Mouse (Mus musculus) layer of hippocampus, adult 18-20 months (tissue): ENCODE results near the gene Pdxdc1. TPM values are rescaled to one million over a fixed set of nuclear protein-coding genes. Genes with fewer than 3 reads are reported as not detected.

ENCODE experiments used
- DNase-seq, 2 experiments: peaks; one replicate each; pipeline ENCODE4 v3.0.0; 2022; ENCODE audit warnings: low spot score in 2 of 2
- total RNA-seq, 2 experiments: library from RNA; stranded (reverse); gene quantifications; 2 replicates each; pipeline ENCODE4 v1.2.3; 2021

Gene Pdxdc1
- total RNA-seq, 2 experiments from 2014 or later: 66.5 to 75.8 TPM

DNA sequence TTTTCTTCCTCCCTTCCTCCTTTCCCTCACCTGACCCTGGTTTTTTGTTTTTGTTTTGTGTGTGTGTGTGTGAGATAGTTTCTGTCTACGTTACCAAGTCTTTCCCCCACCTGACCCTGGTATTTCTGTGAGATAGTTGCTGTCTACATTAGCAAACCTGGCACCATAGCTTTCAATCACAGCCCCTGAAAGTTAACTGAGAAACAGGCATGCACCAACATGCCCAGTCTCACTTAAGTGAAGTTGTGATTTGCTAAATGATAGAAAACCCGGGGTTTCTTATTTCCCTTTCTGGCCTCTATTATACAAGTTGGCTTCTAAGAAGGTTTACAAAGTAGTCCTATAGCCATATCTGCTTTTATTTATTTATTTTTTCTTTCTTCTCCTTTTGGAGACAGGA is 12.5 kb downstream of the Pdxdc1 start:
- DNase-seq: no peak

DNA sequence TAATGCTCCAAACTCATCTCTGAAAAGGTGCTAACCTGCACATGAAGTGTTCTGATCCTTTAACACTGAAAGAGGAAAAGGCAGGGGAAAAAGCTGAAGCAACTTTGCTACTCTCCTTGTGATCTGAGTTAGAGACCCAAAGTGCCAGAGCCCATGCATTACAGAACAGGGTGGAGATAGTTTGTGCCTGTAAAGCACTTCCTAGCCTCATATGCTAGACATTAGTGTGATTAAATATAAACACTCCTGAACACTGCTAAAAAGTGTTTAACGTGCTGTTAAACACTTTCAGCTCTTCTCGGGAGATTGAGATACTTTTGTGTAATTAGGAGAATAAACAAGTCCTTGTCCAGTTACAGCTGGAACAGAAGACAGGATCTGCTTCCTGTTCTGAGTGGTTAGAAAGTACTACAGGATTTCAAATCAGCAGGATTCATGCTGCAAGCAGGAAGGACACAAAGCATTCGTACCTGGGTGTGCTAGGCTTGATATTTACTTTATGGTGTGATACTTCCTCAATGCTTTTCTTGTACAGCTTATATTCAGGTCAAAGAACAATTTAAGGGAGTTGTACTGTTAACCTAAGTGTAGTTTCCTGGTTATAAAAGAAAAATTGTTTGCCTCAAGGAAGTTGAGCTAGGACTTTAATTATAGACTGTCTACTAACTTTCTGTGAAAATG is 19.7 kb downstream of the Pdxdc1 start:
- DNase-seq: no peak

DNA sequence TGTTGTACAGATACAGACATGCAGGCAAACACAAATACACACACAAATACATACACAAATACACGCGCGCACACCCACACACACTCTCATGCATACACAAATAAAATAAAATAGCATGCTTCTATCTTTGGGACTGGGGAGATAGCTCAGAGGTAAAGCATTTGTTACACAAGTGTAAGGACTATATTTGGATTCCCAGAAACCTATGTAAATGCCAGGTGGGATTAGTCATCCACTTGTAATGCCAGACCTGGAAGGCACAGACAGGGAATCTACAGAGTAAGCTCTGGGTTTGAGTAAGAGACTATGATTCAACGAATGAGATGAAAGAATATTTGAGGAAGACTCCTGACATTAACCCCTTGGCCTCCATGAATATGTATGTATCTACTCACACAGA is 27.4 kb downstream of the Pdxdc1 start:
- peak in 1 of 2 experiments; percentile 11 for DNase-seq

DNA sequence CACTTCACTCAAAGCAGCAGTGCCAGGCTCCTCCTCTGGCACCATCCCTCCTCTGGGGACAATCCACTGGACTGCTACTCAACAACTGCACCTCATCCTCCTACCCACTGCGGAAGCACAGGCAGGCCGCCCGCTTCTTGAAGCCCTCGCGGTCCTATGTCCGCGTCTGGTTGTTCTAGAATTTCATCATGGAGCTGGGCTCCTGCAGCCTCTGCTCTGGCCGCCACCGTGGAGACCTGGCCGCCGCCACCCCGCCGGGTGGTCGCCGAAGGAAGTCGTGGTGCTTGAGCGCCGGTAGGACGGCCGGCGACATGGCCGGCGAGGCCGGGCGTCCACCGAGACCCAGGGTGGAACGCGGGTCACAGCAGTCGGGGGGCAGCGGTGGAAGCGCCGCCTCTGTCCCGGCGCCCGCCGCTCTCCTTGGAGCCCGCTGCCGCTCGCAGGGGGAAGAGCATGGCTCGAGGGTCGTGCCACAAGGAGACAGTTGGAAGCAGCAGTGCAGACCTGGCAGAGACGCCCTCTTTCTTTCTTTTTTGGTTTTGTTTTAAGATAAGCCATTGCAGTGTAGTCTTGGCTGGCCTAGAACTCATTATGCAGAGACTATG is 34.9 kb downstream of the Pdxdc1 start:
- DNase-seq: no peak

DNA sequence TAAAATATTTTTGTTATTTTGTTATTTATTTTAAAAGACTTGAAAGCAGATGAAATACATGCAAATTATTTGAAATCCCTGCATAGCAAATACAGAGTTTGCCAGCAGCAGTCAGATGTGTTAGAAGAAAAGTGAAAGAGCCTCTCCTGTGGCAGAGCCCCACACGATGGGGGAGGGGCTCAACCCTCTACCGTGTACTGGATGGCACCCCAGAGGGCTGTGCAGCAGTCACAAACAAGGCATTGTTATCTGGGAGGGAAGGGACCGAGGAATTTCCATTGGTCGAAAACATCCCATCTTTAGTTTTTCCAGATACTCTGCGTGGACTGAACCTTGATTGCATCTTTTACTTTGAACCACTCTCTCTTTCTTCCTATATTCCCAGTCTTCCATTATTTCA is 35.5 kb downstream of the Pdxdc1 start:
- peak in 1 of 2 experiments; percentile 57 for DNase-seq

DNA sequence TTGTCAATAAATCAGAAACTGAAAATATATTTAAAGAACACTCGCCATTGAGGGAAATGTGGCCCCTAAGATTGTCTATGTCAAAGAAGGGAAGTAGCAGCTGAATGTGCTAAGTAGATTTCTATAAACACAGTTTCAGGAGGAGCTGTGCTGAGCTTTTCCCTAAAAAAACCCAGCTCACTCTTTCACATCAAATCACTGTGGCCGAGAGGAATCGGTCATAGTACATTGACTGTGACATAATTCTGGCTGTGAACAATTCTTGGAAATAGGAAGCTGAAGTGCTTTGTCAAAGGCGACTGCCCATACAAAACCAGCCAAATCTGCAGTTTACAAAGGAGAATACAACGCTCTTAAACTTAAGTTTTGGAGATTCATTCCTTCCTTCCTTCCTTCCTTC is 36.3 kb downstream of the Pdxdc1 start:
- no peak for DNase-seq

DNA sequence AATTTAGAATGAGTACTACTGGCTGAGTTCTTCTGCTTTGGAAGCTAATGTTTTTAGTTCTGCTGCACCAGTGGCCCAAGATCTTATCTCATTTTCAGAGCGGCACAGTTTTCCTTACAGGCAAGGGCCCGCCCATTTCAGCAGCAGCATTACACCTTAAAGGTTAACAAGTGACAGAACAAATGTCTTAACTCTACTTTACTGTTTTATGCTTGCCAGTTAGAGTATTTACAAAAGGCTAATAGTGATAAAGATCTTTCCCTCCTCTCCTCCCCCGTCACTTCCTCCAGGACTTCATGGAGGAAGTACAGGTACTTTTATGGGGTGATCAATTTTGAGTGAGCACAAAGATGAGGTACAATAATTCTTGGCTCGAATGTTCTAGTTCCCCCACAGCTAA is 36.9 kb downstream of the Pdxdc1 start:
- DNase-seq: no peak

DNA sequence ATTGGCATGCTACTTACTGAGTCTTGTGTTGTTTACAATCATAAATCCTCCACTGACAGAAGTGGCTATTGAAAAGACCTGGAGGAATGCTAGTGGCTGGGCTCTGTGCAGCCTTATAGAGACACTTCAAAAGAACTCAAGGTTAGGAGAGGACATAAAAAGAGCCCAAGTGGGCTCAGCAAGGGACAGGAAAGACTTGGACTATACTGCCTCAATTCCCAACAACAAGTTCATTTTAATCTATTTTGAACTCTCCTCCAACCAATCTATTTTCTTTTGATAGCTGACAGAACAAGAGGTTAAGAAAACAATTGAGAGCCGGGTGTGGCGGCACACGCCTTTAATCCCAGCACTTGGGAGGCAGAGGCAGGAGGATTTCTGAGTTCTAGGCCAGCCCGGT is 49.0 kb downstream of the Pdxdc1 start:
- DNase-seq: no peak

DNA sequence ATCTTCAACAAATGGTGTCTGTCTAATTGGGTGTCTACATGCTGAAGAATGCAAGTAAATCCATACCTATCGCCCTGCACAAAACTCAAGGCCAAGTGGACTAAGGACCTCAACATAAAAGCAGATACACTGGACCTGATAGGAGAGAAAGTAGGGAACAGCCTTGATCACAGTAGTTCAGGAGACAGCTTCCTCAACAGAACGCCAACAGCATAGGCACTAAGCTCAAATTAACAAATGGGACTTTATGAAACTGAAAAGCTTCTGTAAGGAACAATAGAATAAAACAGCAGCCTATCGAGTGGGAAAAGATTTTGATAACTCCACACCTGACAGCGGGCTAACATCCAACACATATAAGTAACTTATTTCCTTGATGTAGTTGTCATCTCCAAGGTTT is 51.5 kb downstream of the Pdxdc1 start:
- DNase-seq: no peak

DNA sequence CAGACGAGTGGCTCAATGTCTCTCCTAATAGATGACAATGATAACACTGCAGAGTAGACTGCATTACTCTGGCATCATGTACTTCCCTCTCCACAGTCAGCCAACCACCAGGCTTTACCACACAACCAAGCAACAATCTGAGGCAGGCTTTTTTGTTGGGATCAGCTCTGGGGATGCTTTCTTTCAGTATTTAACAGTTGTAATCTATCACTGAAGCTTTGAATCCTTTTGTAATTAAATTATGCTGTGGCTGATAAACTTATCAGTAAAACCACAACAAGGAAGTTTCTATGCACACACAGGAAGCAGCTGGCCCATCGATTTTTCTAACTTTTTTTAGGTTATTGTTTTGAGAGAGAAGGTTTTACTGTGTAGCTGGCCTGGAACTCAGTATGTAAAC is 54.6 kb downstream of the Pdxdc1 start:
- DNase-seq: no peak

DNA sequence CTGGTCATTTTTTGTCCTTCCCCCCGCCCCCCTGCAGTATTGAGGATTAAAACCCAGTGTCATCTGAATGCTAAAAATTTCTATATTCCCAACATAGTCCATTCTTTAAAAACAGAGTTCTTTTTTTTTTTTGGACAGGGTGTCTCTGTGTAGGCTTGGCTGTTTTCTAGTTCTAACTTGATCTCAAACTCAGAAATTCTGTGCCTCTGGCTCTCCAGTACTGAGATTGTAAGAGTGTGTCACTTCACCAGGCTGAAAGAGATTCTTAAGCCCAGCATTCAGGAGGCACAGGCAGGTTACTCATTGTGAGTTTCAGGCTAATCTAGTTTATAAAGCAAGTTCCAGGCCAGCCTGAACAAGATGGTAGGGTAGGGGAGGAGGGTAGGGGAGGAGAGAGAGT is 56.3 kb downstream of the Pdxdc1 start:
- no peak for DNase-seq

DNA sequence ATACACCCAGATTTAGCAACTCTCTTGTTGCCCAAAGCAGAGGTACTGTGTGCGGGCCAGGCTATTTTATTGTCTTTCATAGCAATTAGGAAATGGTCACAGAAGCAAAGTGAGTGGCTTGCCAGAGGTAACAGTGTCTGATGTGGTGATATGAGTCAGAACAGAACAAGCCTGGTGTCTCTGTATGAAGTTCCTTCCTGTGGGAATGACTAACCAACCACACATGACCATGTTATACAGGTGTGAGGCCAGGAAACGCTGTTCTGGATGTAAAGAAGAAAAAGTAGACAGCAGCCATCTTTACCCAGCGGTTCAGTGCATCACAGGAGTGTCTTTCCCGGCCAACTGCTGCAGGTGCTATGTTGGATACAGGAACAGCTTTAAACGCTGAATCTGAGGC is 57.9 kb downstream of the Pdxdc1 start:
- DNase-seq: no peak

DNA sequence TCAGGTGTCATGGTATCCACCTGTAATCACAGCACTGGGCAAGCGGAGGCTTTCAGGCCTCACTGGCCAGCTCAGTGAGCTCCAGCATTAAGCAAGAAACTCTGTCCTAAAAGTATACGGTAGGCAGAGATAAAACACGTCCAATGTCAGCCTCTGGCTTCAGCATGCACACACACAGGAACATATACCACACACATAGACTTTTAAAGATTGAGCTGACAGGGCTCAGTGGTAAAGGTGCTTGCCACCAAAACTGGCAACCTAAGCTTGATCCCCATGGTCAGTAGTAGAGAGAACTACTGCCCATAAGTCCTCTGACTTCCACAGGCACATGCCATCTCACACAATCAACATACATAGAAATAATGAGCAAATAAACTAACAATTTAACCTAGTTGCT is 62.0 kb downstream of the Pdxdc1 start:
- DNase-seq: no peak

DNA sequence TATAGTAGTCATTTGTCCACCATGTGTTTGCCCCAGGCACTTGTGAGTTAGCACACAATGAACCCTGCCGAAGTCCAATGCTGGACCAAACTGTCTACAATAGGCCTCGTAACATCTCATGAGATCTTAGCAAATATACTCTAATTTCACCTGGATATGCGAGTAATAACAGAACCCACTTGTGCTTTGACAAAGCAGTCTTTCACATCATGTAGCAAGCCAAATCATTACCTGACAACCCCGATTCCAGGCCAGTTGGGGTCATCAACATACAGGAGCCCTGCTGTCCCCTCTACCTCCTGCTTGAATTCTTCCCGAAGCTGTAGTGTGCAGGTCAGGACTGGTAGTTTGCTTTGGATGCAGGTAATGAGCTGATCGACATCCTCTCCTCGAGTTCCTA is 62.9 kb downstream of the Pdxdc1 start:
- DNase-seq: no peak

DNA sequence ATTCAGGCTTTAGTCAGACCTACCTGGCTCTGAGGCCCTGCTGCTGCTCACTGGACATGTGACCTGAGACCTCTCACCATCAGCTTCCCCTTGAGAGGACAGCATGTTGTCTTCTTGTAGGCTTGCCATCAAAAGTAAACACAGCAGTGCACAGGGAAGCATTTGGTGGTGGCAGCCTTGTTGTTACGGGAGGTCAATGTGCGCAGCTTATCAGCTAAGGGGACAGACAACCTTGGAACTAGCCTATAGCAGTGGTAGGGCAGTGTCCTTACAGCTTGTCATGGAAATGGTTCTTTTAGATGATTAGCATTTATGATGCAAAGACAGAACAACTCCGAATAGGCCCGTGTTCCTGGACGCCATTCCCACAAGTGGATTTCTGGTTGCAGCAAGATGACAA is 68.5 kb downstream of the Pdxdc1 start:
- no peak for DNase-seq

DNA sequence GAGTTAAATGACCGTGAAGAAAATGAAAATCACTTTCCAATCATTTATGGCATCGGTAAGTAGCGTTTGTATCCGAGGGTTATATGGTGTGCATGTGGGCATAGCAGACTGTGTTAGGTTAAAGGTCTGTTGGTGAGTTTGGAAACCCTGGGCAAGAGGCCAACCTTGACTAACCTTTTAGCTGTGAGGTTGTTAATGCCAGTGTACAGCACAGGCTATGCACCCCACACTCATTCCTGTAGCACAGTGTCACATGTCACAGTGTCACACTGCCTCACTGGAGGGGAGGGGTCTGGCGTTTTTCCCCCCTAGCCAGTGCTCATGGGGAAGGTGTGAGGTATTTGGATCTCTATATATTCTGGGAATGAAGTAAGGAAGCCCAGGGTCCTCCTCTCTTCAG is 71.3 kb downstream of the Pdxdc1 start:
- no peak for DNase-seq

DNA sequence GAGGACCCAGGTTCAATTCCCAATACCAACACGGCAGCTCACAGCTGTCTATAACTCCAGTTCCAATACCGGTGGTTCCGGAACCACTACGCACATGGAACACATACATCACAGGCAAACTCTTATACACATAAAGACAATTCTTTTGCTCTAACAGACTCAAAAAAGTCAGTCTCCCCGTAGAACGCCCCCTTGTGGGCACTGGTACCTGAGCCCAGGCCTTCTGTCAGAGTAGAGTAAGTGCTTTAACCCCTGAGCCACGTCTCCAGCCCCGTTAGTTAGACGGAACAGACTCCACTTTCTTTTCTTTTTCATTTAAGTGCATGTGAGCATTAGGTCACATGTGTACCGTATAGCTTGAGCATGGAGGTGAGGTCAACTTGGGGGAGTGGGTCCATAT is 72.5 kb downstream of the Pdxdc1 start:
- DNase-seq: no peak

DNA sequence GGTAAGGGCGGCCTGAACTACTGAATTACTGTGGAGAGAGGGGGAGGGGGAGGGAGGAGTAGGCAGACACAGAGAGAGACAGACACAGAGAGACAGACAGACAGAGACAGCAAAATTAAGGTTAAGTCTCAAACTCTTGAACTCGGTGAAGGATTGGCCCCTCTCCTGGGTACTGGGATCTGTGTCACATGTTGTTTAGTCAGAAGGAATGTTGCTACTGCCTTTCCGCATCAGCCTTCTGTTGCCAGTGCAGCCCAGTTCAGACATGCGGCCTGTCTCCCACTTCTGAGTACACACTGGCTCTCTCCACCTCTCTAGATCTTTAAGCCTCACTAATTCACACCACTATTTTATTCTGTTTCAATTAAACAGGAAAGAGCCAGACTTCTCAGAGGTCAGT is 76.4 kb downstream of the Pdxdc1 start:
- DNase-seq: no peak

DNA sequence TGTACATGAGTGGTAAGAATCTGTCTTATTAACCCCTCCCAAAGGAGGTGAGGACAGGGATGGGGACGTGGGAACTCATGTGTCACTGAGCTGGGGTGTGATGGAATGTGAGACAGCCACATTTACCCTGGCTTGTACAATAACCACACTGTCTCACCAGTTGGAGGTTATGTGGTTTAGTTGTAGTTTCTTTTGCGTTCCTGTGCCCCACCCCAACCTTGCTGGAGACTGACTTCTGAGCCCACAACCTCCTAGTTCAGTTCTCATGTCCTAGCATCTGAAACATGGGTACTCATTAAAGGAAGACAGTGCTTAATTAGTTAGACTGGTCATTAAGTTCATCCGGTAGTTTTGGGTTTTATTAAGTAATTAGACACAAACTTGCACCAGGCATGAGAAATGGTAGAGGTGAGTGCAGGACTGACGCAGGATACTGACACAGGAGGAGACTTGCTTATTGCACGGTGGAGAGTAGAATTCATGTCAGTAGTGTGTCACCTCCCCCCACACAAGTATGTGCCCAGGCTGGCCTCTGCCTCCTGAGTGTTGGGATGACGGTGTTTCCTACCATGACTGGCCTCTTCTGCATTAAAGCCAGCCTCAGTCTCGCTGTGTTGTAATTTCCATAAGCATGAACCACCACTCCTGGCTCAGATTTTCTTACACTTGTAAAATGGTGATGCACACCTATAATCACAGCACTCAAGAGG is 77.0 kb downstream of the Pdxdc1 start:
- DNase-seq: no peak

DNA sequence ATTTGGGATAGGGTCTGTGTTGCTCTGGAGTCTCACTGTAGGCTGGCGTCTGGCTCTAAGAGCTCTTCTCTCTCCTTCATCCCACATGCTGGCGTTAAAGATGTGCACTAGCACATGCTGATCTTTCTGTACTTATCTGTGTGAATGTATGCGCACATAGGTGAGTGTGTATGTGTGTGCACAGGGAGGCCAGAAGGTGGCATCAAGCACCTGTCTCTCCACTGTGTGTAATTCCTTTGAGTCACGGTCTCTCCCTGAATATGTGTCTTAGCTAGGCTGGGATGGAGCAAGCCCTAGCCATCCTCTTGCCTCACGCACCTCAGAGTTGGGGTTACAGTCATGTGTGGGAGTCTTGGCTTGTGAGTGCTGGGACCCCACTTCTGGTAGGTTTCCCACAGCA is 82.2 kb downstream of the Pdxdc1 start:
- no peak for DNase-seq

DNA sequence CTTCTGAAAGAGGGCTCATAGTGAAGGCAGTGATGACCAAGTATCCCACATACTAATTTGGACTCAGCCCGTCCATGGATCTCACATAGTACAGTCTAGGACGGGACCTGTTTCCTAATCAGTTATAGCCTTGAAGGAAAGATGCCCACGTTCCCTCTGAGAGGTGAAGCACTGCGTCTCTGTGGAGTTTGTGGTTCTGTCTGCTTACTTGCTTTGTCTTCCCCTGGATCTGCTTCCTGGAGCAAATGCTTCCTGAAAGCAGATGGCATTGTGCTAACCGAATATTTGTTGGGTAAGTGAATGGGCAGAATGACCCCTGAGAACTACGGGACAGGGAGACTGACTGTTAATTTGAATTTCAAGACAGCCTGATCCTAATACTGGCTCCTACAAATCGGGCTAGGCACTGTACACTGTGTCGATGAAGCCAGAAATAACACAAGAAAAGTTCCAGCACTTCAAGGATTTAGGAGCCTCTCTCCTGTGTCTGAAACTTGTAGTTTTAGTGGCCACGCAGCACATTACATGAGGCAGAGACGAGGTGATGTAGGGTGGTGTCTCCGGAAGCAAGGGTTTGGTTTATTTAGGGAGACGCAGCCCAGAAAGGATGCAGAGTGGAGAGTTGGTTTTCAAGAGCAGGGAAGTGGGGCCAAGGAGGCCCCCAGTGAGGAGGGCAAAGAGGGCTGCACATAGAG is 83.0 kb downstream of the Pdxdc1 start:
- no peak for DNase-seq

DNA sequence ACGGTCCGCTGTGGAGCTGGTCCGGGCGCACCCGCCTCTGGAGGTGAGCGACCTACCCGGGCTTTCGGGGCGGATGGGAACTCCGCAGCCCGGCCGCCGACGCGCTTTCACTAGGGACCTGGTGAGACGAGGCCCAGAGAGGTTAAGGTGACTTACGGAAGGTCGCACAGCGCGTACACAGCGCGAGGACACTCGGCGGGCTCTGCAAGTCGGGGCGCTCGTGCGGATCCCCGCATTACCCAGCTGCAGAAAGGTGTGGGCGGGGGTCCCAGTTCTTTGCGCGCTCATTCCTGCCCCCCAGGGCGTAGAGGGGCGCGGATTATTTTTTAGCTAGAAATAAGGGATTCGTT is 83.6 kb downstream of the Pdxdc1 start:
- DNase-seq: no peak
